Mouse (Mus musculus) T-cell, adult 2 months (primary cell): ENCODE data around the gene Rrp15.

Experiments used
- DNase-seq: peaks from one replicate; pipeline ENCODE4 v3.0.0; 2022; ENCODE audit warnings: low spot score

Rrp15 gene

DNA sequence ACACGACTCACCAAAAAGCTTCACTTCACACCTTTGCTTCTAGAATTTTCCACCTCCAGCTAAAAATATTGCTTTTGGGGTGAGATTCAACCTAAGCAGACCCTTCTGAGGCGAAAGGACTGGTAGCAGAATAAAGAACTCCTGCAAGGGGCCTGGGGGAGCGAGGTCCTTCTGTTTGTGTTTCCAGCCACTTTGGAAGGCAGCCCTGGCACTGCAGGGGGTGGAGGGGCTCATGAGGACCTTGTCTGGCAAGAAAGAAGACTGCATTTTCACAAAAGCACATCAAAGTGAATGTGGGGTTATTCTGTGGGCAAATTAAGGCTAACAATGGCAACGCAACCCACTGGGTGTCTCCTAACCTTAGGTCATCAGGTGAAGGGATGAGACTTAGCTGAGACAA is 76.0 kb downstream of the Rrp15 start:
- DNase-seq, result no peak
